Mouse (Mus musculus): ENCODE data around the gene Endod1. TPM values are rescaled to one million over a fixed set of nuclear protein-coding genes. Genes with fewer than 3 reads are reported as not detected.

The Endod1 gene
- total RNA-seq, 1 experiment = 7.6 TPM

GRCm38 (mm10) chr9:14396819-14397448 lies 15.6 kb upstream of the Endod1 start:
- Histone ChIP-seq H3K9me3 (ENCODE audit: control insufficient read depth, insufficient read depth, low read depth, low read length) (no peaks in the 10 kb centered on the region), H3K4me1 (ENCODE audit: control insufficient read depth in 2 of 2, insufficient read depth in 2 of 2, low read length in 2 of 2, poor library complexity in 1 of 2) (no peaks in the 10 kb centered on the region), H3K4me3 (ENCODE audit: insufficient read depth in 1 of 2, low read depth in 1 of 2, low read length in 2 of 2, poor library complexity in 1 of 2, severe bottlenecking in 1 of 2) (no peak overlapping the region), H3K36me3 (ENCODE audit: control insufficient read depth, insufficient read depth, low read length, poor library complexity, severe bottlenecking) (no peaks in the 10 kb centered on the region), H3K9ac (ENCODE audit: insufficient read depth, low read depth, low read length, poor library complexity, severe bottlenecking) (no peak overlapping the region), H3K27ac (ENCODE audit: insufficient read depth, low read depth, low read length, poor library complexity, severe bottlenecking) (no peak overlapping the region)
- DNase-seq (ENCODE audit: low read depth, low spot score) = no peak
- in situ Hi-C loops (cut with MboI; ENCODE audit: low sequenced_read_pairs in 2 of 2, unreplicated experiment in 2 of 2) = no loop called here
- TF ChIP-seq HCFC1 (IDR thresholded peaks at IDR 0.05; ENCODE audit: borderline replicate concordance, insufficient read depth, low read length) = no peak

GRCm38 (mm10) chr9:14396096-14396495 lies 14.8 kb upstream of the Endod1 start:
- no peaks in the 10 kb centered on the region for H3K9me3 ChIP-seq (ENCODE audit: control insufficient read depth, insufficient read depth, low read depth, low read length)
- TF ChIP-seq ZNF384 (IDR thresholded peaks at IDR 0.05; ENCODE audit: low read depth, low read length) (no peak), CHD2 (IDR thresholded peaks at IDR 0.05; ENCODE audit: low read depth, low read length) (no peak), HCFC1 (IDR thresholded peaks at IDR 0.05; ENCODE audit: borderline replicate concordance, insufficient read depth, low read length) (no peak), ZC3H11A (IDR thresholded peaks at IDR 0.05; ENCODE audit: borderline replicate concordance, low read depth, low read length) (no peak), MAFK (IDR thresholded peaks at IDR 0.05; ENCODE audit: insufficient read depth, low read depth, low read length) (no peak)
- DNase-seq (ENCODE audit: low read depth, low spot score) = no peak
- H3K9ac ChIP-seq (ENCODE audit: insufficient read depth, low read depth, low read length, poor library complexity, severe bottlenecking) = no peak overlapping the region
- in situ Hi-C loops (cut with MboI; ENCODE audit: low sequenced_read_pairs in 2 of 2, unreplicated experiment in 2 of 2) = no loop called here
- H3K4me1 ChIP-seq (ENCODE audit: control insufficient read depth in 2 of 2, insufficient read depth in 2 of 2, low read length in 2 of 2, poor library complexity in 1 of 2) = no peaks in the 10 kb centered on the region
- no peaks in the 10 kb centered on the region for H3K36me3 ChIP-seq (ENCODE audit: control insufficient read depth, insufficient read depth, low read length, poor library complexity, severe bottlenecking)
- no peak overlapping the region for H3K4me3 ChIP-seq (ENCODE audit: insufficient read depth in 1 of 2, low read depth in 1 of 2, low read length in 2 of 2, poor library complexity in 1 of 2, severe bottlenecking in 1 of 2)
- H3K27ac ChIP-seq (ENCODE audit: insufficient read depth, low read depth, low read length, poor library complexity, severe bottlenecking) = no peak overlapping the region

- Histone ChIP-seq H3K4me1 (ENCODE audit: control insufficient read depth in 2 of 2, insufficient read depth in 2 of 2, low read length in 2 of 2, poor library complexity in 1 of 2) (no peaks in the 10 kb centered on the region), H3K4me3 (ENCODE audit: insufficient read depth in 1 of 2, low read depth in 1 of 2, low read length in 2 of 2, poor library complexity in 1 of 2, severe bottlenecking in 1 of 2) (no peak overlapping the region), H3K9ac (ENCODE audit: insufficient read depth, low read depth, low read length, poor library complexity, severe bottlenecking) (no peak overlapping the region), H3K9me3 (ENCODE audit: control insufficient read depth, insufficient read depth, low read depth, low read length) (no peaks in the 10 kb centered on the region), H3K27ac (ENCODE audit: insufficient read depth, low read depth, low read length, poor library complexity, severe bottlenecking) (no peak overlapping the region), H3K36me3 (ENCODE audit: control insufficient read depth, insufficient read depth, low read length, poor library complexity, severe bottlenecking) (no peaks in the 10 kb centered on the region)
- TF ChIP-seq CHD2 (IDR thresholded peaks at IDR 0.05; ENCODE audit: low read depth, low read length) (no peak), MAFK (IDR thresholded peaks at IDR 0.05; ENCODE audit: insufficient read depth, low read depth, low read length) (no peak), ZC3H11A (IDR thresholded peaks at IDR 0.05; ENCODE audit: borderline replicate concordance, low read depth, low read length) (no peak), HCFC1 (IDR thresholded peaks at IDR 0.05; ENCODE audit: borderline replicate concordance, insufficient read depth, low read length) (no peak), ZNF384 (IDR thresholded peaks at IDR 0.05; ENCODE audit: low read depth, low read length) (no peak)
- DNase-seq (ENCODE audit: low read depth, low spot score) = no peak
- in situ Hi-C loops (cut with MboI; ENCODE audit: low sequenced_read_pairs in 2 of 2, unreplicated experiment in 2 of 2) = no loop called here
Measured at GRCm38 (mm10) chr9:14394956-14395561, 13.8 kb upstream of the Endod1 start.

GRCm38 (mm10) chr9:14391841-14392318 lies 10.6 kb upstream of the Endod1 start:
- H3K9me3 ChIP-seq (ENCODE audit: control insufficient read depth, insufficient read depth, low read depth, low read length) = no peaks in the 10 kb centered on the region
- no peak overlapping the region for H3K27ac ChIP-seq (ENCODE audit: insufficient read depth, low read depth, low read length, poor library complexity, severe bottlenecking)
- in situ Hi-C loops (cut with MboI; ENCODE audit: low sequenced_read_pairs in 2 of 2, unreplicated experiment in 2 of 2) = no loop called here
- no peaks in the 10 kb centered on the region for H3K4me1 ChIP-seq (ENCODE audit: control insufficient read depth in 2 of 2, insufficient read depth in 2 of 2, low read length in 2 of 2, poor library complexity in 1 of 2)
- H3K4me3 ChIP-seq (ENCODE audit: insufficient read depth in 1 of 2, low read depth in 1 of 2, low read length in 2 of 2, poor library complexity in 1 of 2, severe bottlenecking in 1 of 2) = no peak overlapping the region
- TF ChIP-seq ZC3H11A (IDR thresholded peaks at IDR 0.05; ENCODE audit: borderline replicate concordance, low read depth, low read length) = no peak
- H3K36me3 ChIP-seq (ENCODE audit: control insufficient read depth, insufficient read depth, low read length, poor library complexity, severe bottlenecking) = no peaks in the 10 kb centered on the region
- no peak overlapping the region for H3K9ac ChIP-seq (ENCODE audit: insufficient read depth, low read depth, low read length, poor library complexity, severe bottlenecking)
- no peak for DNase-seq (ENCODE audit: low read depth, low spot score)

- H3K27ac ChIP-seq (ENCODE audit: insufficient read depth, low read depth, low read length, poor library complexity, severe bottlenecking) = no peak overlapping the region
- in situ Hi-C loops (cut with MboI; ENCODE audit: low sequenced_read_pairs in 2 of 2, unreplicated experiment in 2 of 2) = no loop called here
Measured at GRCm38 (mm10) chr9:14391286-14391685, 10.0 kb upstream of the Endod1 start.

More at GRCm38 (mm10) chr9:14391286-14391685, 10.0 kb upstream of the Endod1 start:
- Histone ChIP-seq H3K36me3 (ENCODE audit: control insufficient read depth, insufficient read depth, low read length, poor library complexity, severe bottlenecking) (no peaks in the 10 kb centered on the region), H3K9me3 (ENCODE audit: control insufficient read depth, insufficient read depth, low read depth, low read length) (no peaks in the 10 kb centered on the region), H3K9ac (ENCODE audit: insufficient read depth, low read depth, low read length, poor library complexity, severe bottlenecking) (no peak overlapping the region), H3K4me1 (ENCODE audit: control insufficient read depth in 2 of 2, insufficient read depth in 2 of 2, low read length in 2 of 2, poor library complexity in 1 of 2) (no peaks in the 10 kb centered on the region), H3K4me3 (ENCODE audit: insufficient read depth in 1 of 2, low read depth in 1 of 2, low read length in 2 of 2, poor library complexity in 1 of 2, severe bottlenecking in 1 of 2) (no peak overlapping the region)
- no peak for TF ChIP-seq MAFK (IDR thresholded peaks at IDR 0.05; ENCODE audit: insufficient read depth, low read depth, low read length)
- no peak for TF ChIP-seq CHD2 (IDR thresholded peaks at IDR 0.05; ENCODE audit: low read depth, low read length)
- no peak for TF ChIP-seq ZNF384 (IDR thresholded peaks at IDR 0.05; ENCODE audit: low read depth, low read length)
- no peak for TF ChIP-seq HCFC1 (IDR thresholded peaks at IDR 0.05; ENCODE audit: borderline replicate concordance, insufficient read depth, low read length)
- TF ChIP-seq ZC3H11A (IDR thresholded peaks at IDR 0.05; ENCODE audit: borderline replicate concordance, low read depth, low read length) = no peak
- DNase-seq (ENCODE audit: low read depth, low spot score) = no peak
